Mouse (Mus musculus) cerebellum, adult 8-10 months (tissue): ENCODE measurements around the gene Arrdc5.

ENCODE experiments used
- DNase-seq: peaks from one replicate; pipeline ENCODE4 v3.0.0; 2022

Arrdc5 gene

GRCm38 (mm10) chr17:56251136-56251829 is 48.8 kb downstream of the Arrdc5 start:
- DNase-seq, result no peak

DNA sequence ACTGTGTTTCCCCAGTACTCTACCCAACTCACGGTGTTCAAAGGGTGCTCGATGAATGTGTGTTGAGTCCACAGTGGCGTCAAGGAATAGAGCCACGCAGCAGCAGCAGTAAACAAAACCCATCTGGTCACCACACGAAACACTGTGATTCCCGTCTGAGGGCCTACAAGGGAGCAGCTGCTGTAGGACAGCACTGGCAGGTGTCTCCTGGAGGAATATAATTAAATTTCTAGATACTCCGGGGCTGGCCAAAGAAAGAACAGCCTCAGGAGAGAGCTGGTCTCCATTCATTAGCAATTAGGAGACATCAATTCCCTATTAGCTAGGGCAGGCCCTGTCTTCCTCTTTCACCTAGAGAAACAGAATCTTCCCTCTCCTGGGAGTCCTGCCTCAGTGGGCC is 54.5 kb downstream of the Arrdc5 start:
- DNase-seq, result no peak
